Mouse (Mus musculus): ENCODE results near the gene U2af1l4.

DNA sequence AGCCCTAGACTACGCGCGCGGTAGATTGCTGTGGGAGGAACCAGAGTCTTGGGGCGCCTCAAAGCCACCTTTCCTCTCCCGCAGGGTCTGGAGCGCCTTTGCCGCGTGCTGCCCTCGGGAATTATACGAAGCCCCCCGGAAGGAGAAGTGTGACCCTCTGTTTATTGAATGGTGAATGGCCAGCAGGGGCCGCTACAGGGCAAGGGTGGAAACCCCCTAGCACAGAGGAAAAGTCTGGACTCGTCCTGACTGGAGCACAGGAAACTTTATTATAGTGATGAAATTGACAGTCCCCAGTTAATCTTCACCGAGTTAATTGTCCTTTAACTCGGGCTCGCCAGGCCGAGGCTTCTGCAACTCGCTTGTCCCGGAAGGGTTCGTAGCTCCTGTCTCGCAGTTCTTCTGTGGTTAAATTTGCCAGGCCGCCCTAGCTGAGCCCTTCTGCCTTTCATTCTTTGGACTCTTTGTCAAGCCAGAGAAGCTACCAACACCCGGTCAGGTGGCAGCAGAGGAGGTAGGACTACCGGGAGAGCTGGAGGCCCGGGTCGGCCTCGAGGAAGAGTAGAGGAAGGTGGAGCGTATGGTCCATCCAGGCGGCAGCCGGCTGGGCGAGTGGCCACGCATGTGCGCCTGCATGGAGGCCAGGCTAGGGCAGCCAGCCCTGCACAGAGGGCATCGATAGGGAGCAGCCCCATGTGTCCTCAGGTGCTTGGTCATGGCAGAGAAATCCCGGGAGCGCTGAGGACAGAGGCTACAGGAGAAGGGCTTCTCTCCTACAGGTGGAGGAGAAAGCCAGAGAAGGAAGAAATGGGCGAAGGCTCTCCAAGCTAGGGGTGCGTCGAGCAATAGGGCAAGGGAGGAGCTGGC lies 26.6 kb downstream of the U2af1l4 start:
- peak; percentile 55 for TF ChIP-seq CTCF (IDR thresholded peaks at IDR 0.05; ENCODE audit: borderline replicate concordance, insufficient read depth, low read length)
- no peak for TF ChIP-seq POLR2A (IDR thresholded peaks at IDR 0.05; ENCODE audit: low read depth, low read length)
